Mouse (Mus musculus) neural tube, embryonic 13.5 days (tissue): Measurements from ENCODE around the gene Gtf3c4. TPM values are rescaled to one million over a fixed set of nuclear protein-coding genes. Genes with fewer than 3 reads are reported as not detected.

Source experiments
- ATAC-seq: fragments of 200-750 bp; cut with Nextera tagmentation; 2 replicates; pipeline ENCODE4 v1.8.0; 2017; ENCODE audit warnings: low read depth, mild to moderate bottlenecking, moderate TSS enrichment, moderate library complexity
- H3K27ac ChIP-seq: fragments of 300-500 bp; sonication (generic); replicated peaks from 2 replicates; pipeline ENCODE4 v1.5.1; 2015; ENCODE audit warnings: moderate library complexity, mild to moderate bottlenecking, inconsistent platforms
- H3K27me3 ChIP-seq: fragments of 300-500 bp; sonication (generic); 2 replicates; pipeline ENCODE4 v1.6.1; 2015; ENCODE audit warnings: mild to moderate bottlenecking, inconsistent platforms
- H3K36me3 ChIP-seq: fragments of 300-500 bp; sonication (generic); 2 replicates; pipeline ENCODE4 v1.6.1; 2015; ENCODE audit warnings: mild to moderate bottlenecking, inconsistent platforms
- H3K4me1 ChIP-seq: fragments of 300-500 bp; sonication (generic); replicated peaks from 2 replicates; pipeline ENCODE4 v1.6.1; 2015; ENCODE audit warnings: inconsistent platforms
- H3K4me2 ChIP-seq: fragments of 300-500 bp; sonication (generic); 2 replicates; pipeline ENCODE4 v1.6.1; 2015; ENCODE audit warnings: inconsistent platforms, mild to moderate bottlenecking, moderate library complexity
- H3K4me3 ChIP-seq: fragments of 300-500 bp; sonication (generic); 2 replicates; pipeline ENCODE4 v1.5.1; 2015; ENCODE audit warnings: mild to moderate bottlenecking, inconsistent platforms
- H3K9ac ChIP-seq: fragments of 300-500 bp; sonication (generic); 2 replicates; pipeline ENCODE4 v1.6.1; 2015; ENCODE audit warnings: moderate library complexity, mild to moderate bottlenecking, inconsistent platforms
- H3K9me3 ChIP-seq: fragments of 300-500 bp; sonication (generic); 2 replicates; pipeline ENCODE4 v1.6.1; 2016; ENCODE audit warnings: inconsistent platforms
- WGBS: fragments of 180-500 bp; shearing (Covaris S2); methylation state at CpG from one replicate; pipeline ENCODE4 v1.1.7; 2015; 5-methylcytosine and 5-hydroxymethylcytosine counted together
- polyA plus RNA-seq: library from polyadenylated mRNA; unstranded; fragments of >200 nt; fragmentation: Nextera tagmentation; extraction: Ambion mirVana; gene quantifications from 2 replicates; pipeline ENCODE4 v1.2.1, GENCODE M21; 2015

Gtf3c4 gene
- polyA plus RNA-seq, 1 experiment from 2014 or later = 16.9 TPM

DNA sequence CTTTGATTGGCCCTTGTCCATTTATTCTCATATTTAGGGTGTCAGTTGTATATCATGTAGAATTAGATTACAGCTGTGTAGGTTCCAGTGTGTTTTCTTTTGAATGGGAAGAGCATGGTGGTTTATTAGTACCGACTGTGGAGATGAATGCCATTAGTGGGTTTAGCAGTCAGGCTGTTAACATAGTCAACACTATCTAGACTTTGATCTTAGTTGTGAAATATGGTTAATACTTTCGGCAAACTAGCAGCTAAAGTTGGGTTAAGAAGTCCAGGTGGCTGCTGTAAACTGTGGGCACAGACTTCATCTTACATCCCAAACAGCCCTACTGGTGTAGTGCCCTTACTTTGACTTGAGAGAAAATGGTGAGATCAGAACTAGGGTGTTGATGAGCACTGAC, 8.7 kb upstream of the Gtf3c4 start:
- Histone ChIP-seq H3K9me3 (no peaks in the 10 kb centered on the region), H3K4me2 (no peak overlapping the region), H3K36me3 (peaks cover 68% of the 10 kb centered on the region), H3K9ac (no peak overlapping the region), H3K4me1 (no peaks in the 10 kb centered on the region), H3K27ac (no peak overlapping the region), H3K4me3 (no peak overlapping the region), H3K27me3 (no peaks in the 10 kb centered on the region)
- whole genome bisulfite sequencing = 90% methylated on average over 2 of the region's 2 CpGs
- ATAC-seq = no peak

DNA sequence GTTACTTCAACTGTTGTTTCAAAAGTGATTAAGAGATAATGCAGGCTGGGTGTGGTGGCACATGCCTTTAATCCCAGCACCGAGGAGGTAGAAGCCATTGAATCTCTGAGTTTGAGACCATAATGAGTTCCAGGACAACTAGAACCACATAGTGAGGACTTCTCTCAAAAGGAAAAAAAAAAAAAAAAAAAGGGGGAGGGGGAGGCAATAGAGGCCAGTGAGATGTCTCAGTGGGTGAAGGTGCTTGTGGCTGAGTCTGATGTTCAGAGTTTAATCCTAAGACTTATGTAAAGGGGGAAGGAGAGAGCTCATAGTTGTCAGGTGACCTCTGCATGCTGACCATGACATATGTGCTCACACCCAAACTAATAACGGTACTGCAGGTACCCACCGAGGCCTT, 1.9 kb upstream of the Gtf3c4 start:
- Histone ChIP-seq H3K27ac (no peak overlapping the region), H3K4me2 (peak overlapping the region; percentile 99), H3K4me3 (peak overlapping the region; percentile 85; the same call in 1 of the 2 replicates), H3K4me1 (peaks cover 48% of the 10 kb centered on the region), H3K27me3 (no peaks in the 10 kb centered on the region), H3K9me3 (no peaks in the 10 kb centered on the region), H3K9ac (peak overlapping the region; percentile 87), H3K36me3 (peaks cover 22% of the 10 kb centered on the region)
- 88% methylated on average over 3 of the region's 3 CpGs for WGBS
- no peak for ATAC-seq

DNA sequence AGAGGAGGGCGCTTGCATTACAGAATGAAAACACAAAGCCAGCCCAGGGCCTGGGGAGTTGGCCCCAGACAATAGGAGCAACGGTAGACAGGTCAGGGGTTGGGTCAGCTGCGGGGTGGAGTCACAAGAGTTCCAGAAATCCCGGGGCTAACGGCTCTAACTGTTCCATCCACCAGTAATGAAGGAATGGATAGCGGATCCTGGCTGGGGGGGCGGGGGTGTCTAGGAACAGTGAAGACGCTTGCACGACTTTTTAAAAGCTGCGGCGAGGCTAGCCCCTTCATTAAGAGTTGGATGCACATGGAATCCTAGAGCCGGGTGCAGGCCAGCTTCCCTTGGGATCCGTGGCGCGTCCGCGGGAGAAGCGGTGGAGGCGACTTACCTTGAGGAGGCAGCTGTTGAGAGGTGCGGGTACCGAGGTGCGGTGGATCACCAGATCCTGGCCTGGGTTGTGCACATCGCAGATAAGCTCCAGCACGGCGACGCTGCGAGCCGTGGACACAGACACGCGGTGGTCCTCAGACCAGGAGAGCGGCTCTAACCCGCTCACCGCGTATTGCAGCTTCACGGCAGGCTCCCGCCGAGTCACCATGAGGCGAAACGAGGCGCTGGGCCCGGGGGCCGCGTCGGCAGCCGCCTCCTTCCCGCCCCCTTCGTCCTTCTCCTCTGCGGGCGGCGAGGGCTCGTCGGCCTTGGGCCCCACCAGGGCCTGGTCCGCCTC, 499 bp downstream of the Gtf3c4 start:
- H3K27ac ChIP-seq = peak overlapping the region; percentile 86
- H3K9me3 ChIP-seq = no peaks in the 10 kb centered on the region
- H3K9ac ChIP-seq = peak overlapping the region; percentile 87
- H3K27me3 ChIP-seq = no peaks in the 10 kb centered on the region
- peaks cover 9% of the 10 kb centered on the region for H3K36me3 ChIP-seq
- peaks cover 59% of the 10 kb centered on the region for H3K4me1 ChIP-seq
- peak overlapping the region; percentile 85 for H3K4me3 ChIP-seq
- H3K4me2 ChIP-seq = peak overlapping the region; percentile 99
- ATAC-seq = peak; percentile 53
- under 1% methylated on average over 43 of the region's 53 CpGs for WGBS

DNA sequence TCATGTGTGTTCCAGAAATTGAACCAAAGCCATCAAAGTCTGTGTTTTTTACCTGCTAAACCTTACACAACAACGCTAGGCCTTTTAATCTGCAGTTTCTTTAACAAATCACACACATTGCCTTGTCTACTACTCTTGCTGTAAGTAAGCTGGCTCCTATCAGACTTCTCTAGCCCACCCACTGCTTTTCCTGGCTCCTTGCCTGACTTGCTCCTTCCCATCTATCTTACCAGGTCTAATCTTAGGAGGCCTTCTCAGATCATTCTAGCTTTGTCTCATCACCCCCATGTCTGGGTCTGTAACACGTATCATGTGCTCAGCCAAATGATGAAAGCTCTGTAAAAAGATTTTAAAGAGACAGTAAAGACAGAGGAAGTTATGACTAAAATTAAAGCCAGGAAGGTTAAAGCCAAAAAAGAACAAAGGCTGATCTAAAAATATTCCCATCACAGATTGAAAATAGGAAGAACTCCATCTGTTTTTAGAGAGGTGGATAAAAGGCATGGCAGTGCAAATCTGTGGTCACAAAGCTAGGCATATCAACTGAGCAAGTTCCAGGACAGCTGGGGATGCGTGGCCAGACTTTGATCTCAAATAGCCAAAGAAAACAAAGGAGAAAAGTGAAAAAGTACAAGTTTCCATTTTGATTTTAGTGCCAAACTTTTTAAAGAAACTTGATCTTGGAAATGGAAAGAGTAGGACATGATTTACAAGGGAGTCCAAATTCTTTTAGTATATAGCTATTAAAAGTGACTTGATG, 3.8 kb downstream of the Gtf3c4 start:
- peaks cover 37% of the 10 kb centered on the region for H3K36me3 ChIP-seq
- no peaks in the 10 kb centered on the region for H3K27me3 ChIP-seq
- ATAC-seq = no peak
- no peak overlapping the region for H3K4me2 ChIP-seq
- no peak overlapping the region for H3K4me3 ChIP-seq
- WGBS = 79% methylated on average over 3 of the region's 3 CpGs
- no peaks in the 10 kb centered on the region for H3K9me3 ChIP-seq
- peaks cover 41% of the 10 kb centered on the region for H3K4me1 ChIP-seq
- no peak overlapping the region for H3K27ac ChIP-seq
- H3K9ac ChIP-seq = no peak overlapping the region

DNA sequence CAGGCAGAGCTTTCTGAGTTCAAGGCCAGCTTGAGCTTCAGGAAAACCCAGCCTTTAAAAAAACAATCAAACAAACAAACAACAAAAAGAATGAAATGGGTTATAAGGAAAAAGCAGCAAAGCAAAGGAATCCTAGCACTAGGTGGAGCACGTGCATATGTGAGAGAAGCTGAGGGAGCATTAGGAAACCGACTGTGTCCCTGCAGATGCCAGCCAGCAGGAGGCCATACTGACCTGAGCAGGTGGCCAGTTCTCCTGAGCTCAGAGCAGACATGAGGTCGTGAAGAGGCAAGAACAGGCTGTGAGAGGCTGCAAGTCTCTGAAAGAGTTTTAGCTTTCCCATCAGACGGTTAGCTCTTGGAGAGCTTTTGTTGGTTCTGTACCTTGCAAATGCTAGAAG, 10.9 kb downstream of the Gtf3c4 start:
- Histone ChIP-seq H3K36me3 (peaks cover 90% of the 10 kb centered on the region), H3K4me1 (no peaks in the 10 kb centered on the region), H3K9me3 (no peaks in the 10 kb centered on the region), H3K27ac (no peak overlapping the region), H3K27me3 (no peaks in the 10 kb centered on the region), H3K4me2 (no peak overlapping the region), H3K4me3 (no peak overlapping the region), H3K9ac (no peak overlapping the region)
- ATAC-seq = no peak
- WGBS = 46% methylated on average over 4 of the region's 4 CpGs

DNA sequence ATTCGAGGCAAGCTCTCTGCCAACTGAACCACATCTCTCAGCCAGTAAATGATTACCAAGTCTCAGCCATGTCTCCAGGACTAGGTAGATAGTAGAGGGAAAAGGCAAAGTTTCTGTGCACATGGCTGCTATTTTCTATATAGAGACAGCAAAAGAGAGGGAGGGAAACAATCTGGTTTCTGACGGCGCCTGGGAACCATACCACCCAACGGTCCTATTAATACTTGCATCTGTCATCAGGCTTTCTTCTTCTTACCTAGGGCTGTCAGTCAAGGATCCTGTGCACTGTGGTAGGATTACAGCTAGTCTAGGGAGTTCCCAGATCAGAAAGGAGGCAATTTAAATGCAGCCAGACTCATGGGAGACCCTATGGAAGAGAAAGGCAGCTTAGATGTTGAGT, 21.3 kb downstream of the Gtf3c4 start:
- H3K4me2 ChIP-seq = no peak overlapping the region
- no peak overlapping the region for H3K4me3 ChIP-seq
- no peak overlapping the region for H3K27ac ChIP-seq
- no peaks in the 10 kb centered on the region for H3K4me1 ChIP-seq
- no peaks in the 10 kb centered on the region for H3K27me3 ChIP-seq
- no peak for ATAC-seq
- WGBS = 84% methylated on average over 4 of the region's 4 CpGs
- no peaks in the 10 kb centered on the region for H3K9me3 ChIP-seq
- H3K36me3 ChIP-seq = peaks cover 15% of the 10 kb centered on the region
- no peak overlapping the region for H3K9ac ChIP-seq

DNA sequence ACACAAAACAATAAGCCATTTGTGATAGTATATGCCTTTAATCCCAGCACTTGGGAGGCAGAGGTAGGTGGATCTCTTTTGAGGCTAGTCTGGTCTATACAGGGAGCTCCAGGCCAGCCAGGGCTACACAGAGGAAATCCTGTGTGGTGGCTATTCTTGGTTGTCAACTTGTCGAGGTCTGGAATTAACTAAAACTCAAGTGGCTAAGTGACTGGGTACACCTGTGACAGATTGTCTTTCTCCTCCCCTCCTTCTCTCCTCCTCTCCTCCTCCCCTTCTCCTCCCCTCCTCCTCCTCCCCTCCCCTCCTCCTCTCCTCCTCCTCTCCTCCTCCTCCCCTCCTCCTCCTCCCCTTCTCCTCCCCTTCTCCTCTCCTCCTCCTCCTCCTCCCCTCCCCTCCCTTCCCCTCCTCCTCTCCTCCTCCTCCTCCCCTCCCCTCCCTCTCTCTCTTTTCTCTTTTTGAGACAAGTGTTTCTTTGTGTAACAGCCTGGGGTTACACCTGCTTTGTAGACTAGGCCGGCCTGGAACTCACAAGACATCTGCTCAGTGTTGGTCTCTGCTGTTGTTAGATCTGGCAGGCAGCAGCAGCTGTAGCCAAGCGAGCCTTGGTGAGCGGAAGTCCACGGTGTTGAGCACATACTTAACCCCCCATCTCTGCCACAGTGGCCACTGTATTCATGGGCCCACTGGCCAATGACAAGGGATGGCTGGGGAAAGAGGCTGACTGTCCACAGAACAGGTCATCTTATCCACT, 29.7 kb downstream of the Gtf3c4 start:
- no peak for ATAC-seq

DNA sequence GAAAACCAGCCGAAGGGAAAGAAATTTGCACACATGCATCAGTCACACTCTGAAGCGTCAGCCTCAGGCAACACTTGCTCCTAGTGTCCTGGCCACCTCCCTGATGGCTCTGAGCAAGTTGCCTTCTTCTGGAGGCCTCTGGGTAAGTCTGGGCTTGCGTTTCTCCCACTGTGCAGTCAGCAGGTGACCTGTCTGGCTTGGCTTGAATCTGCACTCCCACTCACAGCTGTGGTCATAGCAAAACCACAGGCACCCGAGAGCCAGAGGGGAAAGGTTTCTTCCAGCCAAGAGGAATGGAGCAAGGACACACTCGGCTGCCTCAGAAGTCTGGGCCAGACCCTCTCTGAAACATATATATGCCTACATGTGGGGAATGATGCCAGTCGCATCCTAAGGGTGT, 31.3 kb downstream of the Gtf3c4 start:
- Histone ChIP-seq H3K36me3 (no peaks in the 10 kb centered on the region), H3K27ac (no peak overlapping the region), H3K4me1 (no peaks in the 10 kb centered on the region), H3K9me3 (no peaks in the 10 kb centered on the region), H3K27me3 (no peaks in the 10 kb centered on the region), H3K4me2 (no peak overlapping the region), H3K9ac (no peak overlapping the region), H3K4me3 (no peak overlapping the region)
- ATAC-seq = no peak
- WGBS = 75% methylated on average over 6 of the region's 6 CpGs

More for the DNA sequence above, 29.7 kb downstream of the Gtf3c4 start:
- 35% methylated on average over 5 of the region's 5 CpGs for WGBS
- Histone ChIP-seq H3K27me3 (no peaks in the 10 kb centered on the region), H3K4me2 (no peak overlapping the region), H3K9ac (no peak overlapping the region), H3K4me3 (no peak overlapping the region), H3K4me1 (no peaks in the 10 kb centered on the region), H3K36me3 (no peaks in the 10 kb centered on the region), H3K9me3 (no peaks in the 10 kb centered on the region), H3K27ac (no peak overlapping the region)

DNA sequence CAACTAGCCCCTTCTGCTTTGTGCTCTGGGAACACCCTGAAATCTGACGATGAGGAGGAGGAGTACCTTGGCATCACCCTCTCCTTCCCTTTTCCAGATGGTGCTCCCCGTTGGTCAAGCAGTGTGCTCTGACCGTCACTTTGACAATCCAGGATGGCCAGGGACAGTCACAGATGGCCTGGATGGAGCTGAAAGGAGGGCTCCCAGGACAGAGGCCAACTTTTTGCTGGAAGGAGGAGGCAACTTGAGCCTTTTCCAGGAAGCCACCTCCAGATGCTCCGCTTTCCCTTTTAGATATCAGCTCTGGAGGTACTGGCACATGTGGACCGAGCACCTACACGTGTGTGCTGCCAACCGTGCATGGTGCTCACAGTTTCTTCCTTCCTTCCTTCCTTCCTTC, 36.8 kb downstream of the Gtf3c4 start:
- no peak for ATAC-seq
- Histone ChIP-seq H3K4me1 (peaks cover 5% of the 10 kb centered on the region), H3K9me3 (no peaks in the 10 kb centered on the region), H3K4me3 (no peak overlapping the region), H3K9ac (no peak overlapping the region), H3K27ac (no peak overlapping the region), H3K36me3 (no peaks in the 10 kb centered on the region), H3K27me3 (peaks cover 18% of the 10 kb centered on the region), H3K4me2 (no peak overlapping the region)
- 91% methylated on average over 7 of the region's 7 CpGs for WGBS

DNA sequence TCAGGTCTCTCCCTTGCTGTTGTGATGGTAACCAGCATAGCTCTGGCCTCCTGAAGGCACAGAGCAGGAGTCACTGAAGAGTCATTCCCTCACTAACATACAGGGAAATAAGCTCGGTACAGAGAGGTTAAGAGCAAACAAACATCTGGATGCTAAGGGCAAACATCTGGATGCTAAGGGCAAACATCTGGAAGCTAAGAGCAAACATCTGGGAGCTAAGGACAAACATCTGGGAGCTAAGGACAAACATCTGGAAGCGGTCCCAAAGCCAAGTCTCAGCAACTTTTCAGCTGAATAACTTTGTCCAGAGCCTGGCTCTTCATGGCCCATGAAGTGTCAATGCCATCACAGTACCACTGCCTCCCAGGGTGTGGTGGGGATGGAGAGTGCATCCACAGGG, 40.6 kb downstream of the Gtf3c4 start:
- ATAC-seq = no peak
- H3K27me3 ChIP-seq = peaks cover 18% of the 10 kb centered on the region
- no peak overlapping the region for H3K9ac ChIP-seq
- no peak overlapping the region for H3K4me2 ChIP-seq
- H3K36me3 ChIP-seq = no peaks in the 10 kb centered on the region
- H3K4me3 ChIP-seq = no peak overlapping the region
- no peak overlapping the region for H3K27ac ChIP-seq
- H3K9me3 ChIP-seq = no peaks in the 10 kb centered on the region
- 86% methylated on average over 2 of the region's 2 CpGs for whole genome bisulfite sequencing
- H3K4me1 ChIP-seq = peaks cover 24% of the 10 kb centered on the region

DNA sequence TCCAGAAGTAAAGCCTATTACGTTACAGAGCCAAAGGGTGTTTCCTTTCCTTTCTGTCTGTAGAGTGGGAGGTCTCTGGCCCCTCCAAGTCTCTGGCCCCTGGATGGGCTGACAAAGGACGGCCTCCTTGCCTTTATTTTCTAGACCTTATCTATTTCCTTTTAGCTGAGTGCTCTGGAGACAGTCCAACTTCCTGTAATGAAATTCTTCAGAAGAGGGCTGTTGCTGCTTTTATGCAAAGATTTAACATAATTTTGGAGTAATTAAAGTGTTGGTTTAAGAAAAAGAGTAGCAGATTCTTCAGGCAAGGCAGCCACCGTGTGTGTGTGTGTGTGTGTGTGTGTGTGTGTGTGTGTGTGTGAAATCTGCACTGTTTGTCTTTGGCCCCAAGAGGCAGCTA, 41.8 kb downstream of the Gtf3c4 start:
- Histone ChIP-seq H3K27ac (0 out of 2 replicates have a peak overlapping the region, but pooled peaks have one; percentile 14), H3K4me1 (peaks cover 24% of the 10 kb centered on the region), H3K27me3 (peaks cover 18% of the 10 kb centered on the region), H3K9ac (no peak overlapping the region), H3K36me3 (no peaks in the 10 kb centered on the region), H3K4me3 (no peak overlapping the region), H3K9me3 (no peaks in the 10 kb centered on the region), H3K4me2 (no peak overlapping the region)
- 41% methylated on average over 3 of the region's 3 CpGs for WGBS
- no peak for ATAC-seq

DNA sequence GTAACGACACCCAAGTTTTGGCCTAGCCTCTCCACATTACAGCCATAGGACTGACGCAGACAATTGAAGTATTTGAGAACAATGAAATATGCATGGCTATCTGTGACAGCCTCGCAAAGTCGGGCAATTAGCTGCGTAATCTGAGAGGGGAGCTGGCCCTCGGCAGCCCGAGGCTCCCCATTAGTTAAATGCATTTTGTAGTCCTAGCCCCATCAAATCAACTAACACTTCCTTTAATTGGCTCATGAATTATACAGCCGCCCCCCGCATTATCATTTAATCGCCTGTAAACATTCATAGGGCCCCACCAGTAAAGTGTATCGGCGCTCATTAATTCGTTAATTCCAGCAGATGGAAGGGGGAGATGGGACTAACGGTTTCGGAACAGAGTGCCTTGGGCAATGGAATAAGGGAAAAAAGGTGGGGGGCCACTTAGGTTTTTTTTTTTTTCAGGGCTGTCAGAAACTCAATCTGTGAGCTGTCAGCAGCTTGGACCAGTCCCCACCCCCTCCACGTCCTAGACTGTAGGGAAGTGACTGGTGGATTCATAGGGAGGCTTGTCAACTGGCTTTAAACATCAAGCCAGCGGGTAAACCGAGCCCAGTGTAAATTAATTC, 42.6 kb downstream of the Gtf3c4 start:
- WGBS = 26% methylated on average over 18 of the region's 18 CpGs
- Histone ChIP-seq H3K36me3 (no peaks in the 10 kb centered on the region), H3K27me3 (peaks cover 15% of the 10 kb centered on the region), H3K9me3 (no peaks in the 10 kb centered on the region), H3K4me2 (peak overlapping the region; percentile 28), H3K4me1 (peaks cover 28% of the 10 kb centered on the region), H3K27ac (peak overlapping the region; percentile 63), H3K9ac (no peak overlapping the region), H3K4me3 (no peak overlapping the region)
- peak; percentile 65 for ATAC-seq
